Mouse (Mus musculus): ENCODE measurements around the gene Hist3h2a.

GRCm38 (mm10) chr11:58947798-58948528 is 6.5 kb upstream of the Hist3h2a start:
- TF ChIP-seq MAFK (IDR thresholded peaks at IDR 0.05; ENCODE audit: insufficient read depth, low read depth, low read length): no peak
- no peak for TF ChIP-seq HCFC1 (IDR thresholded peaks at IDR 0.05; ENCODE audit: borderline replicate concordance, insufficient read depth, low read length)

Measured in ES-E14 (cell line).